Mouse (Mus musculus): ENCODE results near the gene Kremen1.

DNA sequence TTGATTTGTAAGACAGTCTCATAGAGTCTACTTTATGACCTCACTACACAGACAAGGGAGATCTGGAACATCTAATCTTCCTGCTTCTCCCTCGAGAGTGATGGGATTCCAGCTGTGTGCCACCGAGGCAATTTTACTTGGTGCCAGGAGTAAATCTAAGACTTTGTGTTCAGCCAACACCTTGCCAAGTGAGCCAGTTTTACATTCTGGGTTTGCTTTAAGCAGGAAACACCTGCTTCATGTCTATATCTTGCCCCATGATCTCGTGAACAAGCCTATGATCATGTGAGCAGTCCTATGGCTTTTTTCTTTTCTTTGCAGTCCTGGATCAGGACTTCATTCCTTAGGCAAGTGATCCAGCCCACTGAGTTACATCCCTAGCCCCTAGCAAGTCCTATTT lies 7.8 kb downstream of the Kremen1 start:
- TF ChIP-seq CTCF (IDR thresholded peaks at IDR 0.05; ENCODE audit: extremely low read depth, insufficient read depth, insufficient read length, insufficient replicate concordance) (no peak), POLR2A (IDR thresholded peaks at IDR 0.05; ENCODE audit: low read depth, low read length) (no peak)

Measured in spleen, adult 2 months (tissue).